Mouse (Mus musculus) thymus, postnatal 10 days (tissue): ENCODE measurements around the gene Sec1.
A peak's percentile ranks its signal among the peaks of the same experiment; 100 is the strongest.
"Not testable (repeated sequence)": the region's sequence is repeated elsewhere in the genome, so short reads cannot be mapped to it uniquely, and the experiment has no call there.

ENCODE experiments used
- DNase-seq, 2 experiments: peaks; one replicate each; pipeline ENCODE4 v3.0.0; 2021; ENCODE audit warnings: low spot score in 2 of 2

Sec1 gene

DNA sequence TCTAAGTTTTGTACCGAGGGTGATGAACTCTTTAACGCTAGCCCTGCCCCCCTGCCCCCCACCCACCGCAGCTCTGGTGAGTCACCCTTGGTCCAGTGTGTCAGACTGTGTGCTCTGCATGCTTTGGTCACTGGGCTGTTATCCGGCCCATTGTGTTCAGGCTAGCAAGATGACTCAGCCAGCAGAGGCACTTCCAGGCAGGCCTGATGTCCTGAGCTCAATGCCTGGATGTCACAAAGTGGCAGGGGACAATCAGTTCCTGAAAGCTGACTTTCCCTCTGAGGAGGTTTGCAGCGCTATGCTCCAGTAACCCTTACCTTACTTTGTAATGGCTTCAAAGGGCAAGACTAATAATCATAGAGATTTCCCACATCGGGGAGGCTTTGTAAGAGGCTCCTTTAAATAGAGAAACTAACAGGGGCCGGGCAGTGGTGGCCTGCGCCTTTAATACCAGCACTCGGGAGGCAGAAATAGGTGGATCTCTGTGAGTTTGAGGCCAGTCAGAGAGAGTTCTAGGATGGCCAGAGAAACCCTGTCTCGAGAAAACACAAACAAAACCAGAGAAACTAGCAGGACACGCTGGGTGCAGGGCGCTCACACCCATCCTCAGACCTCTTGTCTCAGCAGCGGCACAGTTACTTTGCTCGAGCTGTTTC is 14.1 kb downstream of the Sec1 start:
- no peak for DNase-seq

DNA sequence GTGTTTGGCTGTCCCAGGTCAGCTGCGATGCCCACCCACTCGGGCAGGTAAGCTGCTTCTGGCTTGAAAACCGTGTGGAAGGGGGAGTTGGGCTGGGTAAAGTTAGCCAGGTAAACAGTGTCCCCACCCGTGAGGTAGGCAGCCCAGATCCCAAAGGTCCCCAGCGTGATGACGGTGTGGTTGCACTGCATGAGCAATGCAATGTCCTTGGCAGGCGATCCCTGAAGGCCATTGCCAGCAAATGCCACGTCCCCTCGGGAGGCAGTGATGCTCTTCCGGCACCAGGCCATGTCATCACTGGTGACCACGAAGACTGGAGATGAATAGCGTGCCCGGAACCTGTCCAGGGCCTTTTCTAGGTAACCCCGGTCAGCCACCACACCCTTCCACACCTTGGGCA is 15.7 kb downstream of the Sec1 start:
- DNase-seq, result no peak

DNA sequence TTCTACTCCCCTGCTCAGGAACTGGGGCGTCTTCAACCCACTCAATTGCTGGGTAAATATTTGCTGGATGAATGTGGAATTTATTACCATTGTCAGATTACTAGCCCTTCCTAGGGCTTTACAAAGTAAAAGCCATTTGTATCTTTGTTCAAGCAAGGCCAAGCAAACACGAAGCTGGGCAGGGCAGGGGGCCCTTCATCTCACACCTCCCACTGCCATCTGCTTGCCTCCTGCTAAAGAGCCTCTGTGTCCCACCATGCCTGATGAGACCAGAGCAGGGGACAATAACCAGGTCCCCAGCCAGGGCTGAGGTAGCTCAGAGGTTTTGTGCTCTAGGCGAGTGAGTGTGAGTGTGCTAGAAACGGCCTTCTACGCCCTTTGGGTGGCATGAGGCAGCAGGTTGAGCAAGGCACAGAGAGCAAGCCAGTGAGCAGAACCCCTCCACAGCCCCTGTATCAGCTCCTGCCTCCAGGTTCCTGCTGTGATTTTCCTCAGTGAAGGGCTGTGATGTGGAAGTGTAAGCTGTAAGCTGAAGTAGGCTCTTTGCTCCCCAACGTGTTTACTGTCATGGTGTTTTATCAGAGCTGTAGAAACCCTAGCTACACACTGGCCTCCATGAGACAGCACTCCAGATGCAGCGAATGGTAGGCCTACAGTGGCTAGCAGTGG is 16.4 kb downstream of the Sec1 start:
- DNase-seq, result no peak

DNA sequence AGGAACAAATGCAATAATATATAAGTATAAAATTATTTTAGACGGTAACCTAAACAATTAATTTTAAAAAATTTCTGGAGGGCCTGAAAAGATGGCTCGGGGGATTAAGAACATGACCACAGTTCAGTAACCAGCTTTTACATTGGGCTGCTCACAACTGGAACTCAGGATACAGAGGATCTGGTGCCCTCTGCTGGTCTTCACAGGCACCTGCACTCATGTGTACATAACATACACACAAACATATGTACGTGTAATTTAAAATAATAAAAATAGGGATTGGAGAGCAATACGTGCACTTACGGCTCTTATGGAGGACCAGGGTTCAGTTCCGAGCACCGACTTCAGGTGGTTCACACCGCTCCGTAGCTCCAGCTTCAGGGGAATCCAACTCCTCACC is 25.3 kb downstream of the Sec1 start:
- DNase-seq, result no peak

DNA sequence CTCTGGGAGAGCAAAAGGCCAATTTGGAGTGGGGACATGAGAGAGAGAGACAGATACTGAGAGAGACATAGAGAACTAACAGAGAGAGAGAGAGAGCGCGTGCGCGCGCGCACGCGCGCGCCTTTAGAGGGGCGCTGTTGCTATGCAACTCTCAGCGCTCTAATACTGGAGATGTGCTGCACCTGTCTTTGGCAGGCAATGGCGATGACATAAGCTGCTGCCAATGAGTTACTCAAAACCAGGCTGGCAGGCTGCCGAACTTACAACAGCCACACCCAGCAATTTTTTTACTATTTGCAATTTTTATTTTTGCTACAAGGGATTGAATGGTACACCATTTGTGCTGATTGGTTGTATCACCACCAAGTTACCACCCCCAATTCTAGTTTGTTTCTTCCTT is 26.4 kb downstream of the Sec1 start:
- no peak for DNase-seq

DNA sequence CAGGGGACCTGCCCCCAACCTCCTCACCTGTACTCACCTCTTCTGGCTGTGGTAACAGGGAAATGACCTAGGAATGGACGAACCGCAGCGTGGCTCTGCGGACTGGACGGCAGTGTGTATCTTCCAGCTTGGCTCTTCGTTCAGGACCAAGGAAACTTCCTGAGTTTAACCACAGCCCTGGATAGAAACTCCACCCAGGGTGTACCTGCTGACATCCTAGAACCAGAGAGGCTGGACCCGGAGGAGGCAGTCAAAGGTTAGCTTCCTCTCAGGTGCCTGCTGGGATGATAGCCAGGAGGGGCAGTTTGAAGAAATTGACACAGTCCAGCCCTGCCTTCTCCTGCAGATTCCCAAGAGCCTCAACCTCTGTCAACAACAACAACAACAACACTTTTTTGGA is 28.0 kb downstream of the Sec1 start, which contains the start of gene Fut2:
Gene Fut2 (minus strand): TSS at position 234 of the 400 bp plus-strand sequence.
- no peak for DNase-seq

DNA sequence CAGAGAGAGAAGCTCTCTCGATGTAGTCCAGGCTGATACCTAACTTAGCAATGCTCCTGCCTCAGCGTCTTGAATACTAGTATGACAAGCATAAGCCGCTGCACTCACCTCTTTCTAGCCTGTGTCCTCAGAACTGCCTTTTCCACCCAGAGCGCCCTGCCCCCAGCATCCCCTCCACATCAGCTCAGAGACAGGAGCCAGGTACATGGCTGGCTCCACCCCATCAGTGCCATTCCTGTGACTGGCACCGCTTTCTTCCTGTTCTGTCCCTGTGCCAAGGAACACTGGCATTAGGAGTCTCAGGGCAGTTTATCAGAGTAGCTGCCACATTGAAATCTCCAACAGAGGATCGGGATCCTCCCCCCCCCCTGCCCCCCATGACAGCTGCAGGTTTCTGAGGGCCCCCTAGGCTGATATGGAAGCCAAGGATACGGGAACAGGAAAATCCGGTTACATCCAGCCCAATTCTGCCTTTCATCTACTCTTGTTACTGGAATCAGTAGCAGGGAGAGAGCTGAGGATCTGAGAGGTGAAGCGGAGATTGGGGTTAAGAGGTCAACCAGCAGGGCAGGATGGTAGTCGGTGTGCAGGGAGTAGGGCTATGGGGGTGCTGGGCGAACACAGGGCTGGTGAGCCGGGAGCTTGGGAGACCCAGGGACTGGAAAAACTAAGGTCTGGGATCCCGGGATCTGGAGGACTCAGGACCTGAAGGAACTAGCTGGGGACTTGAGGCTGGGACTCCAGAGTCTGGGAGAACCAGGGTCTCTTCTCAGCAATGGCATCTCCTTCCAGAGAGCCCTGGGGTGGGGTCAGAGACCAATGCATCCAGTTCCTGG is 28.7 kb downstream of the Sec1 start:
- DNase-seq, result no peak

DNA sequence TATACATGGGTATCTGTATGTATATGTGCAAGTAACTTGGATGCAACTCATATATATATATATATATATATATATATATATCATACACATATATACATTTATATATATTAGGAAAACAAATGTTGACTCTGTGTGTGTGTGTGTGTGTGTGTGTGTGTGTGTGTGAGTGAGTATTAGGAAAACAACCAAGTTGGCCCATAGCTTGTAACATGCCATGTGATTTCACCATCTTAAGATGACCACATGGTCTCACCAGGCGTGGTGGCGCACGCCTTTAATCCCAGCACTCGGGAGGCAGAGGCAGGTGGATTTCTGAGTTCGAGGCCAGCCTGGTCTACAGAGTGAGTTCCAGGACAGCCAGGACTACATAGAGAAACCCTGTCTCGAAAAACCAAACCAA is 32.5 kb downstream of the Sec1 start:
- DNase-seq, result not testable (repeated sequence)

DNA sequence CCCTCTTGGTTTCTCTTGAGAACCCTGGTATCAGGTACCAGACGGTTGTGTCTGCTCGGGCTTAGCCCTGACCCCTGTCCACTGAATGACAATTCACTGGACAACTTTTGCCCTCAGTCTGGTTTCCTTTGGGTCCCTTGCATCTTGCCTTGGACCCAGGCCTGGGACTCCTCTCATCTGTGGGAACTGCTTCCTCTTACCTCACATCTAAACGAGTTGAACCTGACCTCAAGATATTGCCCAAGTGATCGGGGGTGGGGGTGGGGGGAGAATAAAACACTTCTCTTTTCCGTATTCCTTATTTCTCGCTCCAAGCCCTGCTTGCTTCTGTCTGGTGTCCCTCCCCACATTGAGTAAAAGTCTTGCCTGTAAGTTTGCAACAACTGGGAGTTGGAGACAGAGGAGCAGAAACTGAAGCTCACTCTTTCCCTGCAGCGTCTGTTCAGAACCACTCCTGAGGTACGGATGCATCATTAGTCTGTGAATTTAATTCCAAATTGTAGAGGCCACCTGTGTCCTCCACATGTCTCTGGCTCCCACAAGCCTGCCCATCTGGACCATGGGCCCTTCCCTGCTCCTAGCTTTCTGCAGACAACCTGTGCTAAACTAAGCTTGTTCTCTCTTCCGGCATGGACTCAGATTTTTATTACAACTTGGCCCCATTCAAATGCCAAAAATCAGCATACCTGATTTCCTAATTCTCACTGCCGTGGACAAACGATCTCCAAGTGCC is 33.3 kb downstream of the Sec1 start:
- no peak for DNase-seq

DNA sequence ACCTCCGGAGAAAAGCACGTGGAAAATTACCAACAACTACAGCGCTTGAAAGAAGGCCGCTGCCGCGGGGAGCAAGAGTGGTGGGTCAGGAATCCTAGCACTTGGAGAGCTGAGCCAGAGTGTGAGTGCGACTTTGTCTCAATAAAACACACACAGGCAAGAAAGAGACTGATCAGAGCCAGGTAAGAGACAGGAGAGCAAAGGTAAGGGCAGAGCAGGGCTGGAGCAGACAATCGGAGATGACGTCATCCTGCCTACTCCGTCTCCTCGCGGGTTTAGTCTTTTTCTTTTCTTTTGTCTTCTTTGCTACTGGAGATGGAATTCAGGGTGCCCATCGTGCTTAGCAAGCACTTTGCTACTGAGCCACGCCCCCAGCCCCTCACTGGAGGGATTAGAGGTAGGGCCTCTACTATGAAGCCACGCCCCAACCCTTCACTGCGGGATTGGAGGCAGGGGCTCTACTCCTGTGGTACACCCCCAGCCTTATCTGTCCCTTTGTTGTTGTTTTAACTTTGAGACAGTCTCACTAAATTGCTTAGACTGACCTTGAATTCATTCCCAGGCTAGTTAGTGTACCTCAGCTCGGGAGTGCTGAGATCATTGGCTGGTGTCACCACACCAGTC is 39.7 kb downstream of the Sec1 start:
- DNase-seq, result no peak

DNA sequence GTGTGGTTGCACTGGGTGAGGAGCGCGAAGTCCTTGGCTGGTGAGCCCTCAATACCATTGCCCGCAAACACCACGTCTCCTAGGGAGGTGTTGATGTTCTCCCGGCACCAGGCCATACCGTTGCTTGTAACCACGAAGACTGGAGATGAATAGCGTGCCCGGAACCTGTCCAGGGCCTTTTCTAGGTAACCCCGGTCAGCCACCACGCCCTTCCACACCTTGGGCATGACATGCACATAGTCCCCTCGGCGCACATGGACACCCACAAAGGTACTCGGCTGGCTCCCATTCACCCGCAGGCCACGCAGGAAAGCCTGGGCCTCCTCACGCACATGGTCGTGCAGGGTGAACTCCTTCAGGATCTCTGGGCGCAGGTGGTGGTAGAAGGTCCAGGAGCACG is 43.7 kb downstream of the Sec1 start:
- not testable (repeated sequence) for DNase-seq

DNA sequence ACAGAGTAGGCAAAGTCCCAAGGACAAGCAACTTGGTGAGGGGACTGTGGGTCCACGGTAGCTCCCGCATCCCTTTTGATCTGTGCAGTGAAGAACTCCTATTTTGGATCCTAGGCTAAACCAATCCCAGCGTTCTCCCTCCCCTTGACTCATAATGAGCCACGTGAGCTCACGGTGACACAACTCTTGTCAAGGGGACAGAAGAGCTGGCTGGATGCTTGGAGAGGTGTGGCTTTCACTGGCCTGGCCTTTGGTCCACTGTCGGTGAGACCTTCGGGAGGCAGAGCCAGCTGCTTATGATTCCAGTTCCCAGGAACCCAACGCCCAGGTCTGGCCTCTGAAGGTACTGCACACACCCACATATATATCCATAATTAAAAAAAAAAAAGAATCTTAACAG is 44.9 kb downstream of the Sec1 start:
- DNase-seq, result no peak

DNA sequence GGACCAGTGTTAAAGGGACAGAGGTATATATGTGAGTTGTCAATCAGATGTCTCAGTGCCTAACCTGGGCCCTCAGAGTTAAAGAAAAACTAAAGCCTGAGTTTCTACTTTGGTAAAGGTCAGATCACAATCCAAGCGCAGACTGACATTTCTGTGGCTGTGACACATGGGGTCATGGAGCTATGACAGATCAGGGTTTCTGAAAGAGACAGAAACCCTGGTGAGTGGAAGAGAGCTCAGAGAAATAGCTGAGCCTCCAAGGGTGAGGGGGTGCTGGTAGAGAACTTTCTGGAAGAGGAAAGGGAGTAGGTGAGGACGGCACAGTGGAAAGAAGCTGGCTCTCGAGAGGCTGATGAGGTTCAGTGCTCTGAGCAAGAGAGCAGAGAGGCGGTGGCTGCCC is 47.5 kb downstream of the Sec1 start:
- DNase-seq, result no peak

DNA sequence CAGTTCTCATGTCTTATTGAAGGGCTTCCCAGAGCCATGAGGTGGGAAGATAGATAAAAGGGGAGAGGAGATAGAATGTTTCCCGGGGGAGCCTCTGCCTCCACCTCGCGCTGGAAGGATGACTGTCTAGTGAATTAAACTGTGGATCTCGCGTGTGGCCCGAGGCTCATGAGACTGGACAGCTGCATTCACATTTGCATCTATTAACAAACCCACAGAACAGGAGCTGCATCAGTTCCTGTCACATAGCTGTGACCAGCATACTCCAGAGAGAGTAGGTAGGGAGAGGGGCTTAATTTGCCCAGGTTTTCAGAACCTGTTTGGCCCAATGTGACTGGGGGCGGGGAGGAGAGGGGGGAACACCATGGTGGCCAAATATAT is 48.6 kb downstream of the Sec1 start:
- no peak for DNase-seq

DNA sequence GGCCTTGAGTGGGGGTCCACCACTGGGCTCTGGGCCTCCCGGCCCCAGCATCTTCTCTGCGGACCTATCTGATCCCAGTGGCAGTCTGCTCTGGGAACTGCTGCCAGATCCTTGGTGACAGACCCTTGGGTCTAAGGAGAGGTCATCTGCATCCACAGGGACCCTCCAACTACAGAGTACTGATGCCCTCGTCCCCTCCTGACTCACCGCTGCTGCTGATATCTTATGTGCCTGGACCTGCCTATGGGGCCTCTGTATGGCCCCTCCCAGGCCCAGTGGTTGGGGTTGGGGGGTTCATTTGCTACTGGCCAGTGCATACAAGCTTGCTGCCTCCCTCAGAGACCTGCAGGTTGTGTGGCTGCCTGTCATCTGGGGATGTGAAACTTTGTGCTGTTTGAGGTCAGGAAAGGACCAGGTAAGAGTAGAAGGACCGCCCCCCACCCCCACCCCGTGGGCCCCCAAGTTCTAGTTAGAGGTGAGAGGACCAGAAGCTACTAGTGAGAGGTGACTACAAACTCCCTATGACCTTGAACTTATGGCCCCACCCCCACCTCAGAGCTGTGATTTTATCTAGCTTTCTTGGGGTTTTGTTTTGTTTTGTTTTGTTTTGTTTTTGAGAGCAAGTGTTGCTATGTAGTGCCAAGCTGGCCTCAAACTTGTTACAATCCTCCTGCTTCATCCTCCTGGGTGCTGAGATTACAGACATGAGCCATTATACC is 49.2 kb downstream of the Sec1 start:
- no peak for DNase-seq

DNA sequence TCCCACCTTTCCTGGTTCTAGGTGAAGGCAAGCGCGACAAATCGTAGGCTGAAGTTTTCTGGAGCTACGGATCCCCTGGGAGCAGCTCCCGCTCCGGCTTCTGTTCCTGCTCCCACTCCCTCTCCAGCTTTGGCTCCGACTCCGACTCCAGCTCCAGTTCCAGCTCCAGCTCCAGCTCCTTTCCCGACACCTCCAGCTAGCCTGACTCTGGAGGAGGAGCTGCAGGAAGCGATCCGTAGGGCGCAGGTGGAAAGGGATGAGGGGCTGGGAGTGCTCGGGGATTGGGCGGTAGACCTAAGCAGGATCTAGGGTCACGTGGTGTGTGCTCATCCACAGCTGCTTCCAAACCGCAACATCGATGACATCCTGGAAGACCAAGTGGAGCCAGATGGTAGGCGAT is 50.0 kb downstream of the Sec1 start:
- no peak for DNase-seq

DNA sequence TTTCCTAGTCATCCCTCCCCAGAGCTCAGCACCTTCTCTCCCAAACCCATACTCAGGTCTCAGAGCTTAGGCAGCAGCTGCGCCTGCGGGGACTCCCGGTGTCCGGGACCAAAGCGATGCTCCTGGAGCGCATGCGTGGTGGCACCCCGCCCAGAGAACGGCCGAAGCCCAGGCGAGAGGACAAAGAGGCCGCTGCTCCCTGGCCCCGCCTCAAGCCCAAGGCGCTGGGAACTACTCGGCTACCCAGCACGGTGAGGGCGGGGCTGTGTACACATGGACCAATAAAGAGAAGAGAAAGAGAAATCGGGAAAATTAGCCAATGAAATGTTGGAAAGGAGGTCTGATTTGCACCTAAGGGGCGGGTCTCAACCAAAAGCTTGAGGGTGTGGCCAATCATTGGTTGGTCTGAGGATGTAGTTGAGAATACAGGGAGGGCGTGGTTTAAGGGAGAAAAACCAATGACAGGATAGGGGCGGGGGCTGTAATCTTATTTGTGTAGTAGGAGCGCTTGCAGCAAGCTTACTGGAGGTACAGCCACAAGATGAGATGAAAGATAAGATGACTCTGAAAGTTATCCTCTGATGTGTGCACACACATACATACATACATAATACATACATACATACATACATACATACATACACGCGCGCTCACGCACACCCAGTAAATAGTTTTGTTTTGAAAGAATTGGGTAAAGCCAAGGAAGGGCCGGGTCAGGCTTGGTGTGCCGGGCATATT is 50.6 kb downstream of the Sec1 start:
- DNase-seq, result peak; percentile 80 to 83

DNA sequence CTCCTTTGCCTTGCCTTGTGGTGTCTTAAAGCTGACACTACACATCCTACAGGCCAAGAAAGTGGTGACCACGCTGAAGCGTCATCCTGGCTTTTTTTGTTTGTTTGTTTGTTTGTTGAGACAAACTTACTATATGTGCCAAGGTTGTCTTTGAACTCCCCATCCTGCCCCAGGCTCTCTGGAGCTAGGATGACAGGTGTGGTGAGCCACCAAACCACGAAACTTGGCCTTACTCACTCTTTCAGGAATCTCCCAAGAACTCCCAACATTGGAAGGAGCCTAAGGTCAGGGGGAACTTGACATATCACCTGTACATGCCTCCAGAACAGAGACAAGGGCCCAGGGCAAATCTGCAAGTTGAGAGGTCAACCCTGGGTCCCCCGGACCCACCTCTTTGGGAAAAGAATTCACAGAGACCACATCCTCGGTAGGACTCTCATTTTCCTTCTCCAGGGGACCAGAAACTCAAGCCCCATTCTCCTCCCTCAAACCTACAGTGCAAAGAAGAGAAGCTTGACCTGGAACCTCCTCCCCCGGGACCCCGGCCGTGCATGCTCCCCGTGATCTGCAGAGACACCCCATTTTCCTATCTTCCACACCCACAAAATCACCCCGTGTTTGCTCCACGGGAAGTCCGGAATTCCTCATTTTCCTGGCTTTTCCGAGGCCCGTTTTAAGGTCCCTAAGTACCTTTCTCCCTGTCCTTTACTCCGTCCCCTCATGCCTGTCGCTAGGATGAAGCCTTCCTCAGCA is 51.5 kb downstream of the Sec1 start:
- no peak for DNase-seq

DNA sequence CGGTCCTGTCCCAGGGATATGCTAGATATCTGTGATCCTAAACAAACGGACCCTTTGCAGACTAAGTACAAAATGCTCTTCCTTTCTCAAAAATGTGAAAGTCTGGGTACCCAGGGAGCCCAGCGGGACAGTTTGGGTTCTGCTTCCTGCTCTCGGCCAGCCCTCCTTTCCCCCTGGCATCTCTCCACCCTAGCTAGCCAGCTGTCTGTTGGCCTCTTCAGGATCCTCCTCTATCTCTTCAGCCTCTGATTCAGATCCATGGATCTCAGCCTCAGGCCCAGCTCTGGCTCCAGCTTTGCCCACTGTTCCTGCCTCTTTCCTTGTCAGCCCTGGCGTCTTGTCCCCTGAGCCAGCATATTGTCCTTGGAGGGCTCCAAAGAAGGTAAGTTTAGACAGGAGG is 52.1 kb downstream of the Sec1 start:
- DNase-seq, result no peak
